Mouse (Mus musculus) forebrain, postnatal 0 days (tissue): ENCODE measurements at regions not wholly inside any gene's neighbourhood (a gene's known extent, or its start where the extent isn't known, plus 50 kb on each side); places are given as distances from the start of the nearest gene placed in this dataset.
A peak's percentile ranks its signal among the peaks of the same experiment; 100 is the strongest.

Experiments
- ATAC-seq: fragments of 200-750 bp; cut with Nextera tagmentation; 2 replicates; pipeline ENCODE4 v1.8.0; 2017; ENCODE audit warnings: mild to moderate bottlenecking, moderate library complexity
- DNase-seq: peaks from one replicate; pipeline ENCODE4 v3.0.0-alpha.2; 2015
- H3K27ac ChIP-seq: fragments of 300-500 bp; sonication (generic); 2 replicates; pipeline ENCODE4 v1.5.1; 2014; ENCODE audit warnings: low read depth, mild to moderate bottlenecking, antibody characterized with exemption, low read length, moderate library complexity, mixed read lengths
- H3K27me3 ChIP-seq: fragments of 300-500 bp; sonication (generic); 2 replicates; pipeline ENCODE4 v1.6.1; 2014; ENCODE audit warnings: mild to moderate bottlenecking, low read length, mixed read lengths; ENCODE audit not compliant: insufficient read depth
- H3K36me3 ChIP-seq: fragments of 300-500 bp; sonication (generic); 2 replicates; pipeline ENCODE4 v1.6.1; 2014; ENCODE audit warnings: mild to moderate bottlenecking, moderate library complexity; ENCODE audit not compliant: insufficient read depth
- H3K4me1 ChIP-seq: fragments of 300-500 bp; sonication (generic); 2 replicates; pipeline ENCODE4 v1.6.1; 2014; ENCODE audit warnings: antibody characterized with exemption; ENCODE audit not compliant: insufficient read depth
- H3K4me2 ChIP-seq: fragments of 300-500 bp; sonication (generic); 2 replicates; pipeline ENCODE4 v1.6.1; 2014; ENCODE audit warnings: low read depth, mild to moderate bottlenecking, moderate library complexity
- H3K4me3 ChIP-seq: fragments of 300-500 bp; sonication (generic); 2 replicates; pipeline ENCODE4 v1.5.1; 2014; ENCODE audit warnings: low read depth, low read length, mixed read lengths
- H3K9ac ChIP-seq: fragments of 300-500 bp; sonication (generic); 2 replicates; pipeline ENCODE4 v1.6.1; 2014; ENCODE audit warnings: mild to moderate bottlenecking
- H3K9me3 ChIP-seq: fragments of 300-500 bp; sonication (generic); 2 replicates; pipeline ENCODE4 v1.6.1; 2016; ENCODE audit warnings: low read length
- CTCF ChIP-seq: sonication (generic); IDR thresholded peaks from 2 replicates; pipeline ENCODE4 v1.5.1; 2016; ENCODE audit warnings: antibody characterized with exemption, control low read depth, low read depth
- WGBS: fragments of 180-500 bp; shearing (Covaris S2); extraction: QIAGEN DNeasy Blood & Tissue Kit; methylation state at CpG from one replicate; pipeline ENCODE4 v1.1.7; 2014; 5-methylcytosine and 5-hydroxymethylcytosine counted together

DNA sequence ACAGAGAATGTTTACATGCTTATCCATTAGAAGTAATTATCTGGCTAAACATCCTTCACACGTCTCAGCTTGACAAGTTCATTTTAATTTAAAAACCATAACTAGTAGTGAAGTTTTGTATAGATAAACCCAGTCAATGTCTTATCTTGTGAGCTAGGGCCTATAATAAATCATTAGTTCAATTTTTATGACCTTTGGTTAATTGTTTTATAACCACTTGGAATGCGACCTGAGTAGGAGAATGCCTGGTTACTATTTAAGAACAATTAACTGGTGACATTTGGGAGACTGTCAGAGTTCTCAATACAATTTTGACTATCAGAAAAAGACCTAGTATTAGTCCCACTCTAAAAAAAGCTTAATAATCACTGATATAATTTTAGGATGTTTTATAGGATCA is 813.6 kb downstream of the Gm9008 start:
- Histone ChIP-seq H3K9ac (no peak overlapping the region), H3K36me3 (no peaks in the 10 kb centered on the region), H3K4me2 (no peak overlapping the region), H3K9me3 (no peaks in the 10 kb centered on the region), H3K27me3 (no peaks in the 10 kb centered on the region), H3K27ac (no peak overlapping the region), H3K4me3 (no peak overlapping the region), H3K4me1 (no peaks in the 10 kb centered on the region)
- ATAC-seq (no peak), DNase-seq (no peak)
- TF ChIP-seq CTCF, result no peak
- WGBS, result 88% methylated on average over 2 of the region's 2 CpGs

DNA sequence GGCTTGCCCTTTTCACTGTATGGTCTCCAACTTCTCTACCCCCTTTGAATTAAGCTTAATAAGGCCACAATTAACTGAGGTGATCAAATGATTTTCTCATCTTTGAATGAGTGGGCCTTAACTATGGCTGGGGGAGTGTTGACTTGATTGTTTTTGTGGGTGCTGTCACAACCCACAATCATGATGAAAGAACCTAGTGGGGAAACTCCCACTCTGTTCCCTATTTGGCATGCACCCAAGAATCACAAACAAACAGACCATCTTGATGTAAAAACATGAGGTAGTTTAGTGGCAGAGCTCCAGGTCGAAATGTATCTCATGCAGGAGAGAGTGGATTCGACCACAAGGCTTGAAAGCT is 853.2 kb downstream of the Gm9008 start:
- no peak for TF ChIP-seq CTCF
- Histone ChIP-seq H3K9ac (no peak overlapping the region), H3K4me1 (no peaks in the 10 kb centered on the region), H3K36me3 (no peaks in the 10 kb centered on the region), H3K4me2 (no peak overlapping the region), H3K4me3 (no peak overlapping the region), H3K27ac (no peak overlapping the region), H3K9me3 (no peaks in the 10 kb centered on the region), H3K27me3 (no peaks in the 10 kb centered on the region)
- no peak for DNase-seq
- WGBS, result 35% methylated on average over 2 of the region's 2 CpGs
- ATAC-seq, result no peak

GRCm38 (mm10) chr6:75643581-75644362 is 853.8 kb downstream of the Gm9008 start:
- Histone ChIP-seq H3K27ac (no peak overlapping the region), H3K4me3 (no peak overlapping the region), H3K36me3 (no peaks in the 10 kb centered on the region), H3K9ac (no peak overlapping the region), H3K4me2 (no peak overlapping the region), H3K27me3 (no peaks in the 10 kb centered on the region), H3K9me3 (no peaks in the 10 kb centered on the region), H3K4me1 (no peaks in the 10 kb centered on the region)
- 56% methylated on average over 2 of the region's 2 CpGs for WGBS
- DNase-seq (no peak), ATAC-seq (no peak)
- TF ChIP-seq CTCF, result no peak

- Histone ChIP-seq H3K4me3 (no peak overlapping the region), H3K4me1 (no peaks in the 10 kb centered on the region), H3K9me3 (no peaks in the 10 kb centered on the region), H3K27me3 (no peaks in the 10 kb centered on the region), H3K4me2 (no peak overlapping the region), H3K27ac (no peak overlapping the region), H3K9ac (no peak overlapping the region), H3K36me3 (no peaks in the 10 kb centered on the region)
- TF ChIP-seq CTCF, result no peak
- WGBS, result 10% methylated on average over 1 of the region's 1 CpGs
- DNase-seq, result no peak
- ATAC-seq, result no peak
Measured at GRCm38 (mm10) chr6:75636050-75636449, 861.5 kb downstream of the Gm9008 start.

DNA sequence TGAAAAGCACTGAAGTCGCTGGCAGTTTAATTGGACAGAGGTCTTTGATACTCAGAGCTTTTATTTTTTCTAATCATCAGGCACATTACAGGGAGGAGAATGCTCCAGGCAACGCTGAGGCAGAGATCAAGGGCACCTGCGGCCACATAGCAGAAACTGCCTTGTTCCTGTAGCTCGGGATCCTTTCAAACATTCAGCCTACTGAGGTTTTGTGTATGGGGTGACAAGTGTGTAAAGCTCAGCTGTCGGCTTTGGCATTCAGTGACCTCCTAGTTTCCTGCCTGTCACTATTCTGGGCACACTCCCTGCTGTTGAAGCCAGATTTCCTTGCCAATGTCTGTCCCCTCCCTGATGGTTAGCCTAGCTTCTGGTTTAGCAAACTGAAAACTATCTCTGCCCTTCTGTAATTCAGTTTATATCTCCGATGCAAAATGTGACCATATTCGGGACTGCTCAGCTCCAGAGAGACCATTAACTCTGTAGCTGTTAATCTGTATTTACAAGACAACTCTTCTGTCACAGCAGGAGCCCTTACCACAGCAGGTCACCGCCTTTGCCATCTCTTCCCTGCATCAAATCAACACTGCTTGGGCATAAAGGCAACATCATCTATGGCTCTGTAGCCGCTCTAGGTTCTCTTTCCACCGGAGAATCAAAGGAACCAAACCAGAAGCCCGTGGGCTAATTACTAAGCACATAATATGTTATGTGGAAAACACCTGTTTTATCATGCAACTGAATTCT is 894.9 kb downstream of the Gm9008 start:
- Histone ChIP-seq H3K4me2 (peak overlapping the region; percentile 15; the same call in 1 of the 2 replicates), H3K27ac (no peak overlapping the region), H3K9ac (no peak overlapping the region), H3K9me3 (no peaks in the 10 kb centered on the region), H3K27me3 (no peaks in the 10 kb centered on the region), H3K36me3 (no peaks in the 10 kb centered on the region), H3K4me1 (peaks cover 9% of the 10 kb centered on the region; the same call in 1 of the 2 replicates), H3K4me3 (no peak overlapping the region)
- DNase-seq (peak; percentile 65), ATAC-seq (peak; percentile 95)
- WGBS, result 4% methylated on average over 11 of the region's 11 CpGs
- TF ChIP-seq CTCF, result no peak

DNA sequence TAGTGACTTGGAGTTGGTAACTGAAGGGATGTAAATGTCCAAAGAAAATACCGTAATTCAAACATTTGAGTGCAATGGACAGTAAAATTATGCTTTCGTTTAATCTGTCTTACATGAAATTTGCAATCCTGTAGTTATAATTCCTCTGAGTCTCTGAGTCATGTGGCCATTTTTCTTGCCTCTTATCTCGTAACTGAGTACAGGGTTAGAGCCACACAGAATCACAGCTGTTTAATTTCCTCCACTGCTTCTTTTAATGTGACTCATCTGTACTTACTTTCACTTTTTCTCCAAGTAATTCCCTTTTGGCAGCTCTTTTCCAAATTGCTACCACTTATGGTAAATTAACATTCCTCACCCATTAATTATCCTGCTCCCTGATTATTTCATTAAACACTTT is 939.2 kb downstream of the Gm9008 start:
- no peaks in the 10 kb centered on the region for H3K9me3 ChIP-seq
- H3K4me3 ChIP-seq, result no peak overlapping the region
- no peak for DNase-seq
- H3K27ac ChIP-seq, result no peak overlapping the region
- H3K4me1 ChIP-seq, result no peaks in the 10 kb centered on the region
- TF ChIP-seq CTCF, result no peak
- H3K9ac ChIP-seq, result no peak overlapping the region
- WGBS, result 61% methylated on average over 3 of the region's 3 CpGs
- no peak for ATAC-seq
- H3K36me3 ChIP-seq, result no peaks in the 10 kb centered on the region
- H3K27me3 ChIP-seq, result no peaks in the 10 kb centered on the region
- no peak overlapping the region for H3K4me2 ChIP-seq

DNA sequence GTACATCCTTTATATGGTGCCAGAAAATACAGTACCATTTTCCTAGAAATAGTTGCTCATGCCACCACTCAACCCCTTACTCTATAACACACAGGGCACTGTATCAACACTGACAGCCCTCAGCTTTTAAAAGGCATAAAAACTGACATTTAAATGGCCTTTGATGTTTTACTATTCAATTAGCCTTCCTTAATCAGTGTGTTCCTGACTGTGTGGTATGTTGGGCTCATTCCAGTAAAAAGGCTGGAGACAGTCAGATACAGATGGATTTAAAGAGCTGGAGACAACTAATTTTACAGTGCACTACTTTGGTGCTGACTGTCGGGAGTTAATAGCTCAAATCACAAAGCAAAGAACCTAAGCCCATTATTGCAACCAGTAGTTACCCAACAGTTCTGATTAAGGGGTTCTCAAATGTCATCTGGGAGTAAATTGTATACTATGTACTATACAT is 955.3 kb downstream of the Gm9008 start:
- no peak overlapping the region for H3K4me2 ChIP-seq
- DNase-seq (peak; percentile 6), ATAC-seq (peak; percentile 54; the same call in 1 of the 2 replicates)
- no peak overlapping the region for H3K27ac ChIP-seq
- TF ChIP-seq CTCF, result no peak
- no peaks in the 10 kb centered on the region for H3K27me3 ChIP-seq
- H3K4me1 ChIP-seq, result no peaks in the 10 kb centered on the region
- no peak overlapping the region for H3K9ac ChIP-seq
- 7% methylated on average over 1 of the region's 1 CpGs for WGBS
- no peaks in the 10 kb centered on the region for H3K36me3 ChIP-seq
- no peak overlapping the region for H3K4me3 ChIP-seq
- no peaks in the 10 kb centered on the region for H3K9me3 ChIP-seq
